Mouse (Mus musculus): ENCODE data around the gene Atp6v1b1.
"Not testable (repeated sequence)": the region's sequence is repeated elsewhere in the genome, so short reads cannot be mapped to it uniquely, and the experiment has no call there.

Gene Atp6v1b1

GRCm38 (mm10) chr6:83775638-83776293 is 33.0 kb downstream of the Atp6v1b1 start, which contains the start of gene Tex261:
Gene Tex261 (minus strand): TSS chr6:83775813.
- DNase-seq (ENCODE audit: low read depth, low spot score): peak; percentile 81

- DNase-seq (ENCODE audit: low read depth, low spot score): no peak
Measured at GRCm38 (mm10) chr6:83778306-83778705, 35.5 kb downstream of the Atp6v1b1 start.

DNA sequence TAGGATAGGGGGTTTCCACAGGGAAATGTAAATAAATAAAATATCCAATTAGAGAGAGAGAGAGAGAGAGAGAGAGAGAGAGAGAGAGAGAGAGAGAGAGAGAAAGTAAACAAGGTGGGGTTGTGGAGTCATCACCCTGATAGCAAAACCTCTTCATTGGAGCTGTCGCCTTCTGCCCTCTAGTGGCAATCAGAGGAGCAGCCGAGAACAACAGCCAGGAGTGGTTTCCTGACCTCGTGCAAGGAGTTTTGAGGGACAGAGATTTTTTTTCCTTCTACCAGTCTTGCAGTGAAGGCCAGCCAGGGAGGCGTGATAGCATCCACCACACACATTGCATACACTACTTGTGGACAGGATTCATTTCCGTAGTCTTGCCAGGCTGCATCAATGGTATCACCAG is 36.2 kb downstream of the Atp6v1b1 start:
- DNase-seq (ENCODE audit: low read depth, low spot score): peak; percentile 49

GRCm38 (mm10) chr6:83786426-83786825 is 43.6 kb downstream of the Atp6v1b1 start:
- DNase-seq (ENCODE audit: low read depth, low spot score): no peak

DNA sequence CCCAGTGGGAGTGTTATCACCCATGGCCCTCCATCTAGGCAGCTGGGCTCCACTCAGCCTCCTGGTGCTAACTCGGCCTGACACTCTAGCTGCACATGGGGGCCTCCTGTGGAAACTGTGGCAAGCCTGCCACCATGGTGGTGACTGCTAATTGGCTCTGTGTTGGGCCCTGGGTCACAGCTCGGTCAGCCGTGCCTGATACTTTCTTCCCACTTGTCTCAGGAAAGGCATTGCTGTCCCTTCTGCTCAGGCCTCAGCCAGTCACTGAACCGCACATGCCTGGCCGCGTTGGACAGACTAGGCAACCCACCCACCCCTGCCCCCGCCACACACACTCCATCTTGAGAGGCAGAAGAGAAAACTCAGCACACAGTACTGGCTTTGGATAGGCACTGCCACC is 45.8 kb downstream of the Atp6v1b1 start:
- DNase-seq (ENCODE audit: low read depth, low spot score): no peak

DNA sequence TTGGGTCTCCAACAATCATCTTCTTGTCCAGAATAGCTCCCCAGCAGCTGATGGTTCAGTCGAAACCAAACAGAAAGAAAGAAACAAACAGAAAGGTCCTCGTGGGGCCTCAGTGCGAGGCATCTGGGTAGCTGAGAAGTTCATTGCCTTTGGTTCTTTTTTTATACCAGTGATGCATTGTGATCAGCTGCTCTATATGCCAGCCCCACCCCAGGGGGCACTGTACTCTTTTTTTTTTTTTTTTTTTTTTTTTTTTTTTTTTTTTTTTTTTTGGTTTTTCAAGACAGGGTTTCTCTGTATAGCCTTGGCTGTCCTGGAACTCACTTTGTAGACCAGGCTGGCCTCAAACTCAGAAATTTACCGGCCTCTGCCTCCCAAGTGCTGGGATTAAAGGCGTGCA is 47.7 kb downstream of the Atp6v1b1 start:
- DNase-seq (ENCODE audit: low read depth, low spot score): not testable (repeated sequence)

DNA sequence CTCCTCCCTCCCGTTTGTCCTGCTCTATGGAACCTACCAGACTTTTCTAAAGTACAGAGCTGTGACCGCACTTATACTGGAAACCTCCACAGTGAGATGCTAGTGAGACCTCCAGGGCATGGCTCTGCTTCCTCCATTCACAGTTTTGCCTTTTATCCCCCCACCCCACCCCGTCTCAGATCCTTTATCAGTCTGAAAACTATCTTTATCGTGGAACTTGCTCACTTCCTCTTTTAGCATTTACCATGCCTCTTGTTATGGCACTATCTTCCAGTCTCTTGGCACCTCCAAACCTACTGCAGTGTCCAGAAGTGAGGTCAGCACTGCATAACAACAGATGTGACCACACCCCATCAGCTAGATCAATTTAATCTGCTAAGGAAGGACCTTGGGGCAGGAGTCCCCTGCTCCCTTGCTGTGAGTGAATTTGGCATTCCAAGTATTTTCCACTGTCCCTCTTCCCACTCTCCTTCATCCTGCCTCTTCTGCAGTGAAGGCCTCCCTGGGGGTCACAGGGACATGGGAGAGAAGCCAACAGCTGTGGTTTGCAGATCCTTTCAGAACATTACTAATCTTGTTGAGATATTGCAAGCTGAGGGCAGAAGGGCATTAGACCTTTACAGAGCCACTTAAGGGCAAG is 48.6 kb downstream of the Atp6v1b1 start:
- no peak for DNase-seq (ENCODE audit: low read depth, low spot score)

DNA sequence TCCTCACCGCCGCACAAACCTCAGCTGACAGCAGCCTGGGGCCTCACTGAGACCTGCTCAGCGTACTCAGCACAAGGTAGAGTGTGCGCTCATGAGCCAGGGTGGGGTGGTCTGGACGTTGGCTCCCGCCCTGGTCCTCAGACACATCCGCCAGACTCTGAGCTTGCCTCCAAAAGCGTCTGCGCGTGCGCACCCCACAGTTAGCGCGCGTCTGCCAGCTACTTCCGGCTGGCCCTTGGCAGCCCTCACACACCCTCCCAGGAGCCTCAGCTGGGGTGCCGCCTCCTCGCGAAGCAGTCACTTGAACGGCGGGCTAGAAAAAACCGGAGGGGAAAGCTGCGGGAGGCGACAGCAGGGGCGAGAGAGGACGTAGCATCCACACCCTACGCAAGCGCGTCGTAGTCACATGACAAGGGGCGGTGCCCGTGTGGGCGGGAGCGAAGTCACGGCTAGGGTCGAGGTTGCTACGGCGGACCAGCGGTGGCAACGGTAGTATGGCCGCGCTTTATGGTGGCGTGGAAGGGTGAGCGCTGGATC is 52.0 kb downstream of the Atp6v1b1 start, which contains the start of gene Nagk:
Gene Nagk, plus strand, starts transcription at position 223 of the 537 bp plus-strand sequence.
- DNase-seq (ENCODE audit: low read depth, low spot score): peak; percentile 76

DNA sequence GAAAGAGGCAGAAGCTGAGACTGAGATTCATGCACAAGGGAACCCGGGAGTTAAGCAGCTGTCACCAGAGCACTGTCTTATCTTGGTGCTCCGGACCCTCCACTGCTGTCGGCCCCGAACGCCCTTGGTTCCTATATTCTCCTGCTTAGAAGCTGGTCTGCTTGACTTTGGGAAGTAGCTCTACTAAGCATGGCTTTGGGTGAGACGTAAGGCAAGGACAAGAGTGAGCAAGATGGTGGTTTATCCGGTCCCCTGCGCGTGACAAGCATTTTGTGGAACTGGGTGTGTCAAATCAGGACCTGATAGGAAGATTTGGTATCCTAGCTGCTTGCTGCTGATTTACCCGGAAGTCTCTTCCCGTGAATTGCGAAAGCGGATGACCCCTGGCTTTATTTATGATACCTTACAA is 52.7 kb downstream of the Atp6v1b1 start:
- DNase-seq (ENCODE audit: low read depth, low spot score): no peak

DNA sequence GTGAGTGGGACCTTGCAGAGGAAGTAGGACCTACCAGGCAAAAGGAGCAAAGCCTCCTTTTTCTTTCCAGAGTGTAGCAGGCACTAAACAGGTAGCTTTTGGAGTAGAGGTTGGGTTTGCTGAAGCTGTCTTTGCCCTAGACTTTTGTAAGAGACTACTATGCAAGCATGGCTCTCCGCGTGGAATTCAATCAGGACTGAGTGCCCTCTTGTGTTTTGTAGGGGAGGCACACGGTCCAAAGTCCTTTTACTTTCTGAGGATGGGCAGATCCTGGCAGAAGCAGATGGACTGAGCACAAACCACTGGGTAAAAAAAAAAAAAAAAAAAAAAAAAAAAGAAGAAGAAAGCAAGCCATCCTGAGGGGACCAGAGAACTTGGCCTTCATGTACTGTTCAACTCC is 53.9 kb downstream of the Atp6v1b1 start:
- DNase-seq (ENCODE audit: low read depth, low spot score): no peak

- no peak for DNase-seq (ENCODE audit: low read depth, low spot score)
Measured at GRCm38 (mm10) chr6:83802033-83802432, 59.2 kb downstream of the Atp6v1b1 start.

DNA sequence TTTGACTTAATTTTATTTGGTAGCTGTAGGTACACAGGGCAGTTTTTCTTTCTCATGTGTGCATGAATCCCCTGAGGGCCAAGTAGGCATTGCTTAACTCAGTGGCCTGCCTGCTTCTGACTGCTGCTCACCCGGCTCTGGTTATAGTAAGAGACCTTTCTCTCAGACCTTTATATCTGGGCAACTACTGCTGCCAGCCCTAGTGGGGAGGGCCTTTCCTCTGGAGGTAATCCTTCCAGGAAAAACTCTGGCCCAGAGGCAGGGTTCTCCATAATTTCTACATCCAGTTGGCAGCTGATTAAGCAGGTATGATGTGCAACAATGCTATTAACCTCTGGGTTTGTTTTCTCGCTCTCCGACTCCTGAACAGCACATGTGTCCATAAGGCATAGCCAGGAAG is 60.1 kb downstream of the Atp6v1b1 start:
- DNase-seq (ENCODE audit: low read depth, low spot score): no peak

Data from retina, adult 2 months (tissue).